Mouse (Mus musculus) cerebellum, adult 2 months (tissue): ENCODE data around the gene Tbce. TPM values are rescaled to one million over a fixed set of nuclear protein-coding genes. Genes with fewer than 3 reads are reported as not detected.

Experiments used
- DNase-seq, 2 experiments: peaks; one replicate each; pipeline ENCODE4 v3.0.0; 2021
- H3K27ac ChIP-seq: fragments of 200-500 bp; 2 replicates; pipeline ENCODE4 v1.5.1; 2012; ENCODE audit warnings: low read length, control low read depth, inconsistent platforms; ENCODE audit not compliant: insufficient read depth
- H3K27me3 ChIP-seq: fragments of 200-500 bp; 2 replicates; pipeline ENCODE4 v1.6.1; 2012; ENCODE audit warnings: inconsistent platforms, mild to moderate bottlenecking, low read length, moderate library complexity; ENCODE audit not compliant: control insufficient read depth, insufficient read depth
- H3K4me1 ChIP-seq: fragments of 200-500 bp; 2 replicates; pipeline ENCODE4 v1.6.1; 2011; ENCODE audit warnings: low read length; ENCODE audit not compliant: control insufficient read depth, insufficient read depth
- H3K4me3 ChIP-seq: fragments of 200-500 bp; replicated peaks from 2 replicates; pipeline ENCODE3; 2011; ENCODE audit warnings: mild to moderate bottlenecking, low read depth, low read length, control low read depth; ENCODE audit not compliant: insufficient read depth
- CTCF ChIP-seq: fragments of 200-500 bp; IDR thresholded peaks from 2 replicates; pipeline ENCODE4 v1.5.1; 2011; ENCODE audit warnings: low read depth, mild to moderate bottlenecking, control low read depth, low read length, moderate library complexity, borderline replicate concordance; ENCODE audit not compliant: insufficient read depth
- POLR2A ChIP-seq: fragments of 200-500 bp; IDR thresholded peaks from 2 replicates; pipeline ENCODE4 v1.6.1; 2011; ENCODE audit warnings: low read length, control low read depth, borderline replicate concordance; ENCODE audit not compliant: insufficient read depth
- WGBS: fragments of 180-500 bp; shearing (Covaris S2); methylation state at CpG from one replicate; pipeline ENCODE4 v1.1.7; 2018; 5-methylcytosine and 5-hydroxymethylcytosine counted together
- polyA plus RNA-seq: library from polyadenylated mRNA; depleted of rRNA; stranded (reverse); fragments of >200 nt; gene quantifications from 2 replicates; pipeline ENCODE4 v1.2.3, GENCODE M21; 2012; rRNA removed

Gene Tbce
- polyA plus RNA-seq, 1 experiment = 149 TPM

- peak; percentile 96 for TF ChIP-seq POLR2A
- TF ChIP-seq CTCF = no peak
- H3K27me3 ChIP-seq = no peaks in the 10 kb centered on the region
- H3K27ac ChIP-seq = peak within 1 kb of the TSS; percentile 4
- under 1% methylated on average over 78 of the region's 78 CpGs for WGBS
- H3K4me1 ChIP-seq = no peaks in the 10 kb centered on the region
- peak within 1 kb of the TSS; percentile 70 for H3K4me3 ChIP-seq
- DNase-seq = peak; percentile 95 to 99
These were observed 85.3 kb downstream of the Tbce start, which contains the start of gene B3galnt2 for GRCm38 (mm10) chr13:13953874-13954832. B3galnt2 (plus strand) TSS chr13:13954469.

Other genes with a start within 250 kb of the Tbce start
- 25.9 and 26.2 TPM in 2 replicates for gene B3galnt2, start 85.2 kb downstream of the Tbce start, polyA plus RNA-seq
- 25.3 and 26.5 TPM in 2 replicates for gene Arid4b, start 23.6 kb upstream of the Tbce start, polyA plus RNA-seq
- 57.1 and 60.1 TPM in 2 replicates for gene Ggps1, start 23.9 kb upstream of the Tbce start, polyA plus RNA-seq